Mouse (Mus musculus) naive thymus-derived CD4-positive, alpha-beta T cell, adult 2 months (primary cell): ENCODE measurements around the gene Gm11757.
"Not testable (repeated sequence)": the region's sequence is repeated elsewhere in the genome, so short reads cannot be mapped to it uniquely, and the experiment has no call there.

Source experiments
- DNase-seq: peaks from one replicate; pipeline ENCODE4 v3.0.0-alpha.2; 2011; ENCODE audit warnings: low read depth

Gm11757 gene

DNA sequence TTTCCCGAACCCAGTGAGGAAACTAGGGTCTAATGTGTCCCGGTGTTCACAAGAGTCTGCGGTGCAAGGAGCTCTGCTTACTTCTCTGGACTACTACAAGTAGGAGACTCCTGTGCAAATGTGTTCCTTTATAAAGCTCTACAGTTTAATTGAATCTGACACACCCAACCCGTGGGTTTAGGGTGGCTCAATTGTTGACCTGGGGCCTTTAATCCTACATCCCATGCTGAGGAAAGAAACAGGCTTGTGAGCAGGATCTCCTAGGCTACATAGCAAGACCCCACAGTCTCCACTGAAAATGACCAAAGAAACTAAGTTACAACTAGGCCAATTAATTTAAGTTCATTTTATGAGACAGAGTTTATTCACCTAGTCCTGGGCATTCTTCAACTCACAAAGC lies at the start of gene Gm11757:
TSS of gene Gm11757 (minus strand) at position 101 of the 400 bp plus-strand sequence.
- not testable (repeated sequence) for DNase-seq

DNA sequence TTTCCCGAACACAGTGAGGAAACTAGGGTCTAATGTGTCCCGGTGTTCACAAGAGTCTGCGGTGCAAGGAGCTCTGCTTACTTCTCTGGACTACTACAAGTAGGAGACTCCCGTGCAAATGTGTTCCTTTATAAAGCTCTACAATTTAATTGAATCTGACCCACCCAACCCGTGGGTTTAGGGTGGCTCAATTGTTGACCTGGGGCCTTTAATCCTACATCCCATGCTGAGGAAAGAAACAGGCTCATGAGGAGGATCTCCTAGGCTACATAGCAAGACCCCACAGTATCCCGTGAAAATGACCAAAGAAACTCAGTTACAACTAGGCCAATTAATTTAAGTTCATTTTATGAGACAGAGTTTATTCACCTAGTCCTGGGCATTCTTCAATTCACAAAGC lies 29.7 kb upstream of the Gm11757 start, which contains the start of gene Gm11756:
TSS of gene Gm11756 (minus strand) at position 101 of the 400 bp plus-strand sequence.
- DNase-seq, result not testable (repeated sequence)

DNA sequence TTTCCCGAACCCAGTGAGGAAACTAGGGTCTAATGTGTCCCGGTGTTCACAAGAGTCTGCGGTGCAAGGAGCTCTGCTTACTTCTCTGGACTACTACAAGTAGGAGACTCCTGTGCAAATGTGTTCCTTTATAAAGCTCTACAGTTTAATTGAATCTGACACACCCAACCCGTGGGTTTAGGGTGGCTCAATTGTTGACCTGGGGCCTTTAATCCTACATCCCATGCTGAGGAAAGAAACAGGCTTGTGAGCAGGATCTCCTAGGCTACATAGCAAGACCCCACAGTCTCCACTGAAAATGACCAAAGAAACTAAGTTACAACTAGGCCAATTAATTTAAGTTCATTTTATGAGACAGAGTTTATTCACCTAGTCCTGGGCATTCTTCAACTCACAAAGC lies 14.9 kb upstream of the Gm11757 start, which contains the start of gene Gm13871:
TSS of gene Gm13871 (minus strand) at position 101 of the 400 bp plus-strand sequence.
- not testable (repeated sequence) for DNase-seq

DNA sequence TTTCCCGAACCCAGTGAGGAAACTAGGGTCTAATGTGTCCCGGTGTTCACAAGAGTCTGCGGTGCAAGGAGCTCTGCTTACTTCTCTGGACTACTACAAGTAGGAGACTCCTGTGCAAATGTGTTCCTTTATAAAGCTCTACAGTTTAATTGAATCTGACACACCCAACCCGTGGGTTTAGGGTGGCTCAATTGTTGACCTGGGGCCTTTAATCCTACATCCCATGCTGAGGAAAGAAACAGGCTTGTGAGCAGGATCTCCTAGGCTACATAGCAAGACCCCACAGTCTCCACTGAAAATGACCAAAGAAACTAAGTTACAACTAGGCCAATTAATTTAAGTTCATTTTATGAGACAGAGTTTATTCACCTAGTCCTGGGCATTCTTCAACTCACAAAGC lies 14.7 kb downstream of the Gm11757 start, which contains the start of gene Gm11758:
TSS of gene Gm11758 (minus strand) at position 101 of the 400 bp plus-strand sequence.
- DNase-seq, result not testable (repeated sequence)
